ENCODE assay signal across 18 mouse cellular contexts in genomic region chr16:11793391-11793790, GRCm38 (mm10).
"Had no signal": no experiment of that assay in that cellular context is flagged by ENCODE, and none has a peak within 500 bp of the region (broad histone marks: within the 10 kb centered on the region; RNA-seq: fewer than 3 reads in every experiment).

No protein-coding gene starts in this region.

- H3K9me3 ChIP-seq: liver, embryonic 15.5 days; lung, embryonic 15.5 days; midbrain, embryonic 12.5 days; midbrain, embryonic 15.5 days had no signal

- H3K4me2 ChIP-seq: liver, embryonic 13.5 days; liver, embryonic 15.5 days; lung, embryonic 15.5 days; midbrain, embryonic 12.5 days; midbrain, embryonic 15.5 days; neural tube, embryonic 12.5 days had no signal

- H3K4me1 ChIP-seq: lung, embryonic 15.5 days; midbrain, embryonic 12.5 days; midbrain, embryonic 15.5 days; neural tube, embryonic 12.5 days had no signal

- H3K27me3 ChIP-seq: liver, embryonic 13.5 days; liver, embryonic 15.5 days; lung, embryonic 15.5 days; midbrain, embryonic 12.5 days; midbrain, embryonic 15.5 days; neural tube, embryonic 12.5 days had no signal

- ATAC-seq: liver, postnatal 0 days; lung, postnatal 0 days; midbrain, embryonic 15.5 days had no signal

- H3K9ac ChIP-seq: liver, embryonic 13.5 days; liver, embryonic 15.5 days; liver, postnatal 0 days; lung, embryonic 15.5 days; midbrain, embryonic 12.5 days; midbrain, embryonic 15.5 days; neural tube, embryonic 12.5 days had no signal

- H3K36me3 ChIP-seq: liver, embryonic 13.5 days; liver, embryonic 15.5 days; lung, embryonic 15.5 days; midbrain, embryonic 12.5 days; midbrain, embryonic 15.5 days; neural tube, embryonic 12.5 days had no signal

- H3K27ac ChIP-seq: liver, embryonic 13.5 days; liver, embryonic 15.5 days; lung, embryonic 15.5 days; macrophage; midbrain, embryonic 12.5 days; midbrain, embryonic 15.5 days; neural tube, embryonic 12.5 days had no signal

- H3K4me3 ChIP-seq: liver, embryonic 13.5 days; liver, embryonic 15.5 days; lung, embryonic 15.5 days; midbrain, embryonic 12.5 days; midbrain, embryonic 15.5 days; neural tube, embryonic 12.5 days had no signal

- DNase-seq: liver, embryonic 13.5 days; liver, postnatal 0 days; lung, adult 2 months; lung, postnatal 14 days; lung, postnatal 36 days; right cerebral cortex, postnatal 14 days; right cerebral cortex, postnatal 4 days; spleen, adult 18-20 months; thymus, adult 18-20 months; thymus, postnatal 14 days; thymus, postnatal 36 days had no signal
